Mouse (Mus musculus) olfactory bulb, adult 2 months (tissue): Measurements from ENCODE around the gene Myo3b.

Experiments
- CTCF ChIP-seq: fragments of 200-500 bp; IDR thresholded peaks from 2 replicates; pipeline ENCODE4 v1.5.1; 2012; ENCODE audit warnings: low read depth, mild to moderate bottlenecking, low read length, moderate library complexity; ENCODE audit not compliant: insufficient read depth
- POLR2A ChIP-seq: fragments of 200-500 bp; IDR thresholded peaks from 2 replicates; pipeline ENCODE4 v1.6.1; 2012; ENCODE audit warnings: mild to moderate bottlenecking, low read depth, low read length, moderate library complexity; ENCODE audit not compliant: insufficient read depth

DNA sequence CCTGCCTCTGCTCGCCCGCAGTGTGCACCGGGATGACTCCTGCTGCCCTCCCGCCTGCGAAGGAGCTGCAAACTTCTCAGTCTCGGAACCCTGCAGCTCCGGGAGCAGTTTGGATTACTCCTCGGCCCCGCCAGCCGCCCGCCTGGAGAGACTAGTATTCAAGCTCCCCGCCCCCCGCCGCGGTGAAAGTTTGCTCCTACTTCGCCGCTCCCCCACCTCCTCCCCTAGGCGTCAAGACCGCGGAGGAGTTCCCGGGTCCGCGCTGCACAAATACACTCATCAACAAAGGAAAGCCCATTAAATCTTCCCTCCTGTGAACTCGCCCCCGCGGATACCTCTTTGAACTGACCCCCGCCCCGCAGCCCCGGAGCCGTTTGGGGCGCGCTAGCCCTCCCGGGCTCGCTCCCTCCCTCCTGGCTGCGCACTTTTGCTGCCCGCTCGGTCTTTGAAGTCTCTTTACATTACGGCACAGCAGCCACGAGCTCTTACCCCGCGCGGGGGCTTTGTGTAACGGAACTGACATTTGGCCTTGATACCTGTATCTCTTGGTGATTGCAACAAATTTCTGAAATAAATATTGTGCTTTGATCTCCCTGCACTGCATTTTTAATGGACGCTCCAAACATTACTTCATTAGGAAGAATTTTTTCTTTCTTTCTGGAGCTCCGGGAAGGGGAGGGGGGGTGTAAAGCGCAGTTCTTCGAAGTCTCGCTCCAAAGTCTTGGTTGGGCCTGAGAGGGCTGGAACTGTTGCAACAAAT, 433.1 kb downstream of the Myo3b start:
- TF ChIP-seq CTCF = no peak
- TF ChIP-seq POLR2A = no peak
